Mouse (Mus musculus) A20 (cell line): Measurements from ENCODE around the gene C4bp.
A peak's percentile ranks its signal among the peaks of the same experiment; 100 is the strongest.
"Not testable (repeated sequence)": the region's sequence is repeated elsewhere in the genome, so short reads cannot be mapped to it uniquely, and the experiment has no call there.

Source experiments
- DNase-seq: peaks from one replicate; pipeline ENCODE4 v3.0.0-alpha.2; 2011; ENCODE audit warnings: low read depth, low spot score

Gene C4bp

GRCm38 (mm10) chr1:130661454-130661853 is at the start of gene C4bp:
Gene C4bp (minus strand): TSS chr1:130661632.
- no peak for DNase-seq

- no peak for DNase-seq
Observed at GRCm38 (mm10) chr1:130710283-130711080, 49.0 kb upstream of the C4bp start.

GRCm38 (mm10) chr1:130703613-130704012 is 42.2 kb upstream of the C4bp start:
- no peak for DNase-seq

- DNase-seq: no peak
Observed at GRCm38 (mm10) chr1:130701976-130702375, 40.5 kb upstream of the C4bp start.

- DNase-seq: no peak
Observed at GRCm38 (mm10) chr1:130699937-130700633, 38.7 kb upstream of the C4bp start.

- DNase-seq: no peak
Observed at GRCm38 (mm10) chr1:130698601-130699000, 37.2 kb upstream of the C4bp start.

- DNase-seq: no peak
Observed at GRCm38 (mm10) chr1:130683905-130684304, 22.5 kb upstream of the C4bp start.

- DNase-seq: no peak
Observed at GRCm38 (mm10) chr1:130681656-130682413, 20.4 kb upstream of the C4bp start.

- DNase-seq: no peak
Observed at GRCm38 (mm10) chr1:130681075-130681474, 19.6 kb upstream of the C4bp start.

GRCm38 (mm10) chr1:130678551-130678950 is 17.1 kb upstream of the C4bp start:
- DNase-seq: no peak

- not testable (repeated sequence) for DNase-seq
Observed at GRCm38 (mm10) chr1:130663576-130663975, 2.1 kb upstream of the C4bp start.

GRCm38 (mm10) chr1:130659641-130660040 is 1.8 kb downstream of the C4bp start:
- DNase-seq: not testable (repeated sequence)

- no peak for DNase-seq
Observed at GRCm38 (mm10) chr1:130644103-130644502, 17.3 kb downstream of the C4bp start.

GRCm38 (mm10) chr1:130640967-130641366 is 20.5 kb downstream of the C4bp start:
- DNase-seq: no peak

GRCm38 (mm10) chr1:130633761-130634410 is 27.5 kb downstream of the C4bp start:
- DNase-seq: peak; percentile 87

- DNase-seq: no peak
Observed at GRCm38 (mm10) chr1:130633316-130633715, 28.1 kb downstream of the C4bp start.

GRCm38 (mm10) chr1:130629521-130629920 is 31.9 kb downstream of the C4bp start, which contains the start of gene Zp3r:
Gene Zp3r (minus strand): TSS chr1:130629621.
- DNase-seq: no peak

GRCm38 (mm10) chr1:130596291-130596690 is 65.1 kb downstream of the C4bp start:
- DNase-seq: no peak

GRCm38 (mm10) chr1:130588659-130589058 is 72.8 kb downstream of the C4bp start:
- no peak for DNase-seq
